Mouse (Mus musculus) kidney, postnatal 0 days (tissue): ENCODE data around the gene Mageb2. TPM values are rescaled to one million over a fixed set of nuclear protein-coding genes. Genes with fewer than 3 reads are reported as not detected.
"Not testable (repeated sequence)": the region's sequence is repeated elsewhere in the genome, so short reads cannot be mapped to it uniquely, and the experiment has no call there.

ENCODE experiments used
- ATAC-seq: fragments of 200-750 bp; cut with Nextera tagmentation; replicated peaks from 2 replicates; pipeline ENCODE4 v1.8.0; 2017; ENCODE audit warnings: low read depth, moderate number of reproducible peaks, moderate TSS enrichment, moderate library complexity; ENCODE audit not compliant: low FRiP score
- DNase-seq: peaks from one replicate; pipeline ENCODE4 v3.0.0-alpha.2; 2016; ENCODE audit warnings: low spot score
- H3K27ac ChIP-seq: fragments of 300-500 bp; sonication (generic); 2 replicates; pipeline ENCODE4 v1.5.1; 2014; ENCODE audit warnings: mild to moderate bottlenecking
- H3K27me3 ChIP-seq: fragments of 300-500 bp; sonication (generic); 2 replicates; pipeline ENCODE4 v1.6.1; 2014; ENCODE audit warnings: low read length, mixed read lengths; ENCODE audit not compliant: insufficient read depth
- H3K36me3 ChIP-seq: fragments of 300-500 bp; sonication (generic); 2 replicates; pipeline ENCODE4 v1.6.1; 2014; ENCODE audit warnings: low read length, mixed read lengths; ENCODE audit not compliant: insufficient read depth
- H3K4me1 ChIP-seq: fragments of 300-500 bp; sonication (generic); replicated peaks from 2 replicates; pipeline ENCODE4 v1.6.1; 2014; ENCODE audit warnings: antibody characterized with exemption, low read length, mixed read lengths; ENCODE audit not compliant: insufficient read depth
- H3K4me2 ChIP-seq: fragments of 300-500 bp; sonication (generic); 2 replicates; pipeline ENCODE4 v1.6.1; 2014; ENCODE audit warnings: mild to moderate bottlenecking, low read length, moderate library complexity, mixed read lengths
- H3K4me3 ChIP-seq: fragments of 300-500 bp; sonication (generic); replicated peaks from 2 replicates; pipeline ENCODE4 v1.5.1; 2014; ENCODE audit warnings: low read depth, low read length
- H3K9ac ChIP-seq: fragments of 300-500 bp; sonication (generic); 2 replicates; pipeline ENCODE4 v1.6.1; 2014; ENCODE audit warnings: low read depth, low read length
- H3K9me3 ChIP-seq: fragments of 300-500 bp; sonication (generic); replicated peaks from 2 replicates; pipeline ENCODE4 v1.6.1; 2016; ENCODE audit warnings: low read length, inconsistent platforms, mixed read lengths
- WGBS: fragments of 180-500 bp; shearing (Covaris S2); extraction: QIAGEN DNeasy Blood & Tissue Kit; methylation state at CpG from one replicate; pipeline ENCODE4 v1.1.7; 2014; 5-methylcytosine and 5-hydroxymethylcytosine counted together
- polyA plus RNA-seq: library from polyadenylated mRNA; unstranded; fragments of >200 nt; fragmentation: Nextera tagmentation; extraction: Ambion mirVana; gene quantifications from 2 replicates; pipeline ENCODE4 v1.2.1, GENCODE M21; 2015

Mageb2 gene
- not detected in 2 replicates for polyA plus RNA-seq

- H3K27ac ChIP-seq, H3K4me2 ChIP-seq, H3K4me1 ChIP-seq, H3K36me3 ChIP-seq, DNase-seq, H3K9ac ChIP-seq, H3K9me3 ChIP-seq, H3K27me3 ChIP-seq, ATAC-seq, H3K4me3 ChIP-seq: not testable (repeated sequence)
- 89% methylated on average over 2 of the region's 2 CpGs for WGBS
Measured at GRCm38 (mm10) chrX:91331390-91331789, at the start of gene Mageb2. Gene Mageb2, plus strand, starts transcription at chrX:91331690.

- WGBS, result 89% methylated on average over 8 of the region's 9 CpGs
Measured at GRCm38 (mm10) chrX:91313256-91313655, 18.2 kb upstream of the Mageb2 start.

More at GRCm38 (mm10) chrX:91313256-91313655, 18.2 kb upstream of the Mageb2 start:
- not testable (repeated sequence) for H3K4me2 ChIP-seq, H3K4me1 ChIP-seq, DNase-seq, H3K4me3 ChIP-seq, H3K27me3 ChIP-seq, H3K36me3 ChIP-seq, H3K9me3 ChIP-seq, H3K27ac ChIP-seq, H3K9ac ChIP-seq, ATAC-seq

Other genes starting within 250 kb of the Mageb2 start
- gene Gm5072, start 60.8 kb downstream of the Mageb2 start, polyA plus RNA-seq, result not detected in 2 replicates
- not detected in 2 replicates for gene Gm8914, start 148.4 kb downstream of the Mageb2 start, polyA plus RNA-seq
- not detected in 2 replicates for gene 1700084M14Rik, start 244.2 kb downstream of the Mageb2 start, polyA plus RNA-seq